Mouse (Mus musculus) megakaryocyte progenitor cell, adult 5-6 weeks (primary cell): ENCODE data around the gene Appbp2. TPM values are rescaled to one million over a fixed set of nuclear protein-coding genes. Genes with fewer than 3 reads are reported as not detected.

Source experiments
- ATAC-seq: replicated peaks from 2 replicates; pipeline ENCODE4 v1.8.0; 2016; ENCODE audit warnings: mild to moderate bottlenecking, moderate TSS enrichment, inconsistent platforms; ENCODE audit not compliant: poor library complexity
- total RNA-seq, 2 experiments: library from RNA; stranded (forward) in 1 of 2; stranded (reverse) in 1 of 2; fragments of 157-497, 149-512 nt in 1 of 2; fragments of 200-1000 nt in 1 of 2; gene quantifications; 2 replicates each; pipeline versions ENCODE4 v1.2.3 to v1.2.4; 2015 to 2017

The Appbp2 gene
- total RNA-seq (2015) (33.2 and 34.1 TPM in 2 replicates), total RNA-seq (2017) (21.3 and 26.2 TPM in 2 replicates)

GRCm38 (mm10) chr11:85234990-85235841 is at the start of gene Appbp2:
Gene Appbp2, minus strand, starts transcription at chr11:85235130.
- peak; percentile 94 for ATAC-seq

DNA sequence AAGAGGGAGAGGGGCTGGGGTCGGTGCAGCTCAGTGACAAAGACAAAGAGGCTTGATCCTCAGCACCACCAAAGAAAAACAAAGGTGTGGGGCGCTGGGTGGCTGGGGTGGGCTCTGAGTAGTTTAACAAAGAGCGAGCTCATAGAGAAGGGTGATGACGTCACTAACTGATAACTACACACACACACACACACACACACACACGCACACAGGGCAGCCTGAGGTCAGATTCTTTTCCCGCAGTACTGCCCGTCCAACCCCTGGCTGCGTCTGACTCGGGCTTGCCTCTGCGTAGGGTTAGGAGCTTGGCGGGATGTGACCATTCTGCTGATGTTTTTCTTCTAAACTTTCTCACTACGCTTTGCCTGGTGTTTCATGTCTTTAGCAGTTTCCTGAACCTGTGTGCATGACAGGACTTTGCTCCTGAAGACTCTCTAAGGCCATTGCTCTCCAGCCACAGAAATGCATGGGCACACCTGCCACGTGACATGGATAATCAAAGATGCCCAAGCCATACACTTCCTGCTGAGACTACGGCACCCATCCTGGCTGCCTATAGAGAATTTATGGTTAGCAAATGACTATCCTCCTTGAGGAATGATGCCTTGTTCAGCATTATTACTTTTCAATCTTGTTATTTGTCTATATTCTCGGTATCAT is 46.4 kb upstream of the Appbp2 start:
- ATAC-seq = no peak

GRCm38 (mm10) chr11:85278175-85278574 is 43.2 kb upstream of the Appbp2 start:
- ATAC-seq = no peak

GRCm38 (mm10) chr11:85277609-85278008 is 42.7 kb upstream of the Appbp2 start:
- peak; percentile 70 for ATAC-seq

DNA sequence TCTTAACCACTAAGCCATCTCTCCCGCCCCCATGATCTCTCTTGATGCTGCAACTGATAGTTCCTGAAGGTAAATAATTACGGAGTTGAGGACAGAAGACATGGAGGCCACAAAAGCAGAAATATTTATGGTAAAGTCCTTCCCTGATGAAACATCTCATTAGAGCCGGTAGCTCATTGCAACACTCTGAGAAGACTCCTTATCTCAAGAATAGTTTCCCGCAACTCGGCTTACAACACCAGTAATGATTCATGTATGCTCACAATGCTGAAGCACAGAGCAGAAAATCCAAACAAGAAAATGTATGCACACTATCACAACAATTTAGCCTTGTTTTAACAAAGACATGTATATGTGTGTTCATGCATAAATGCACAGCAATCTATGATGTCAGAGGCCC is 40.2 kb upstream of the Appbp2 start:
- no peak for ATAC-seq

DNA sequence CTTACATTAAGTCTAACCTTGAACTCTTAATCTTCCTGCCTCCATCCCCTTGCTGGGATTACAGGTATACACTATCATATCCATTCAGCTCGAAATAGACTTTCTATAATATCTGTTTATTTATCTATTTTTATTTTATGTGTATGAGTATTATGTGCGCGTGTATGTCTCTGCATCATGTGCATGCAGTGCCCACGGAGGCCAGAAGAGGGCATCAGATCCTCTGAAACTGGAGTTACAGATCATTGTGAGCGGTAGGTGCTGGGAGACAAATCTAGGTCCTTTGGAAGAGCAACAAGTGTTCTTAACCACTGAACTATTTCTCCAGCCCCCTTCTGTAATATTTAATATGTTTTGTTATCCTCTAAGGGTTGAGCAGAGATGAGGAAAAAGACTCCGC is 38.4 kb upstream of the Appbp2 start:
- no peak for ATAC-seq

GRCm38 (mm10) chr11:85270631-85271030 is 35.7 kb upstream of the Appbp2 start:
- ATAC-seq = peak; percentile 70

DNA sequence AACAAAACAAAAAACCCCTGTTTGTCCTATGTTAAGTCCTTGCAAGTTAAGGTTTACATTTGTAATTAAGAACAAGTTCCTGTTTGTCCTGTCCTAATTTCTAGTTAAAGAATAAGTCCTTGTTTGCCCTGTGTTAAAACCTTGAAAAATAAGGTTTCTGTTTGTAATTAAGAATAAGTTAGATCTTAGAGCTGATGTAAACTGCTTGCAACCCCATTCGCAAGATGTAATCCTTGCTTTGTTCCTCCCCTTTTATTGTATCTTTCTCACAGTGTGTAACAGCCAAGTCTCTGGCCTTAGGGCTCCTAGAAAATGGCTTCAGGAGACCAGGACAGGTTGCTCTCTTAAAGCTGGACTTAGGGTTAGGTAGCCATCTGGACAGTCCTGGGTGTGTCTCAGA is 32.5 kb upstream of the Appbp2 start:
- no peak for ATAC-seq

DNA sequence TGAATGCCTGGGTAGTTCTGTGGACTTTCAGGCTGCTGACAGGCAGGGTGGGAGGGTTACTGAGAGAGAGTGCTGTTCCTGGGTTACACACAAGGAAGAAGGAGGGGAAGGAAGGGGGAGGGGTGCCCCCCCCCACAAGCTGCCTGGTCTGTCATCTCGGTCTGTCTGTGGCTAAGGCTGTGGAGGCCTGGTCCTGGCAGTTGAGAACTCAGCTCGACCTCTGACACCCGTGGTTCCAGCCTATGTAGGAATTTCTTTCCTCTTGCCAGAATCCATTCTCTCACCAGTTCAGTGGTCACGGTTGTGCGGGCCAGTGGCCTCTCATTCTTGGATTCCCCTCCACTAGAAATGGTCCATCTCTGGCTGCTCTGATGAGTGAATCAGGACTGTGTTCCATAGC is 29.7 kb upstream of the Appbp2 start:
- ATAC-seq = no peak

DNA sequence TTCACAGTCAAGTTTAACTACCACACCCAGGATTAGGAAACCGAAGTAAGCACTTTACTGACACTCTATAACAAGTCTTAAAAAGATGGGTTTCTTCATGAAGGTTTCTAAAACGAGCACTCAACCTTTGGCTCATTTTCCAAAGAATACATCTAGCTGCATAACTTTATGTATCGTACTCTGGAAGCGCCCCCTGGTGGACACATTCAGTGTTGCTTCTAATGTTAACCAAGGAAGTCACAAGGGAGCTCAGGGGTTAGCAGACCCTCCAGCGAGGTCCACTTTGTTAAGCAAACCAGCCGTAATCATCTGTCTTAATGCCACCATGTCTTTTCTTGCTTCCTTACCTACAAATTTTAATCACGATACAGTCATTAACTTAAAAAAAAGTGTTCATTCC is 26.3 kb upstream of the Appbp2 start:
- ATAC-seq = peak; percentile 65

GRCm38 (mm10) chr11:85258966-85259365 is 24.0 kb upstream of the Appbp2 start:
- no peak for ATAC-seq

GRCm38 (mm10) chr11:85255471-85256027 is 20.6 kb upstream of the Appbp2 start:
- ATAC-seq = peak; percentile 46; the same call in 1 of the 2 replicates

DNA sequence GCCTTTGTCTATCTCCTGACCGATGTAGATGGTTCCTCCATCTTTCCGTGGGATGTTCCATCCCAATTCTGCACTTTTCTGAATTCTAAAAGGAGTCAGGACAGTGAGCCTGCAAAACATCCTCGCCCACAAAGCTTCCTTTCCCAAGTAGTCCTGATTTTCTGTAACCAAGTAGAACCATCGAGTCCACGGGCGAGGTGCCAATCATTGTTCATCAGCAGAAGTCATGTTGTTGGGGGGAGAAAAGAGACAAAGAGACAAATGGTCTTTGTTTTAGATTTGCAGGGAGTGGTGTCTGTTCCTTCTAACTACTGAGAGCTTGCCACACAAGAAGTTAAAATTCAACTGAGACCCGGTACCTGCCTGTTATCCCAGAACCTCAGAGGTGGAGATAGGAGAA is 18.7 kb upstream of the Appbp2 start:
- no peak for ATAC-seq

DNA sequence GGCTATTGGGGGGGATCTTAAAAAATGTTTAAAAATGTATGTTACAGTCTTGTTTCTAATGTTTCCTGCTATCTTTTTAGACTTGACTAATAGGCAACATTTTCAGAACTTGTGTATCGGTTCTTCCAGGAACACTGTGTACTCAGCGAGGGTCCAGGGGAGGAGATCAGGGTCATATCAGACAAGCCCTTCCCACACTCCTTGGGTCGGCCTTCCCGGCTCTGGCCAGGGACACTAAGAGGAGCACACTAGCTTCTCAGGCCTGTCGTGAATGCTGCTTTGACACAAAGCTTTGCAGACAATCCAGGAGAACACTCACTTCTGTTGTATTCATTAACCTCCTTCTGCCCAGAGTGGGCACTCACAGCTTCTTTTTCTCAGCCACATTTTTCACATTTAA is 18.1 kb upstream of the Appbp2 start:
- ATAC-seq = no peak

- no peak for ATAC-seq
These were observed 17.0 kb upstream of the Appbp2 start for GRCm38 (mm10) chr11:85251955-85252354.

GRCm38 (mm10) chr11:85250467-85250866 is 15.5 kb upstream of the Appbp2 start:
- ATAC-seq = peak; percentile 99

GRCm38 (mm10) chr11:85249338-85249737 is 14.4 kb upstream of the Appbp2 start:
- peak; percentile 27; the same call in 1 of the 2 replicates for ATAC-seq

DNA sequence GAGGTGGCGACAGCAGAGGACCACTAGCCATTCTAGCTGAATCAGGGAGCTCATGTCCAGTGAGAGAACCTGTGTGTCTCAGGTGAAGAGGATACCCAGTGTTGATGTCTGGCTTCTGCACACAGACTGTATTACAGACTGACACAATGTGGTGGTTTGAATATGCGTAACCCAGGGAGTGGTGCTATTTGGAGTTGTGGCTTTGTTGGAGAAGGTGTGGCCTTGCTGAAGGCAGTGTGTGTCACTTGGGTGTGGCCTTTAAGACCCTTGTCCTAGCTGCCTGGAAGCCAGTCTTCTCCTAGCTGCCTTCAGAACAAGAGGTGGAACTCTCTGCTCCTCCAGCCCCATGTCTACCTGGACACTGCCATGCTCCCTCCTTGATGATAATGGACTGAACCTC is 13.2 kb upstream of the Appbp2 start:
- no peak for ATAC-seq

- no peak for ATAC-seq
These were observed 6.3 kb upstream of the Appbp2 start for GRCm38 (mm10) chr11:85241226-85241625.

GRCm38 (mm10) chr11:85240211-85240610 is 5.3 kb upstream of the Appbp2 start:
- no peak for ATAC-seq

DNA sequence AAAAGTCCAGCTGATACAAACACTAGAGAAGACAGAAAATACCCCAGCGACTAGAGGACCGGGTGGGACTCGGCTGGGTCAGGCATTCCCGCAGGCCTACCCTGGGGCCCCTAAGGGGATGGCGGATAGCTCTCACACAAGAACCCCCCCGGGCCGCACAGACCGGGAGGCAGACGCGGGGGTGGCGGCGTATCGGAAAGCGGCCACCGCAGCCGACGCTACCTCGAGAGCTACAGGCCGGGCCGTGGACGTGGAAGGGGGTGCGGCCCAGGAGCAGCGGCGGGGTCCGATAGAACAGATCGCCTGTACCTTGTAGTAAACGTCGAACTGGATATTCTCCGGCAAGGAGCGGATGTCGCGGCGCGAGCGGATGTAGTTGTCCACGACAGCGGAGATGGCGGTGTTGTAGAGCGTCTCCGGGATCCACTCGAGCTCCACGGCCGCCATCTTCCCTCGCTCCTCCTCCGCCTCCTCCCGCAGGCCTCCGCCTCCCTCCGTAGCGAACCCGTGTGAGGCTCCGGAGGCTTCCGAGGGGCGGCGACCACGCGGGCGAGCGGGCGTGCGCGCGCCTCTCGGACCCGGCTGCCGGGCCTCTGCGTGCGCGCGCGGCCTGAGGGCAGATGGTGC is 454 bp downstream of the Appbp2 start:
- ATAC-seq = peak; percentile 85
